Mouse (Mus musculus) hindbrain, embryonic 13.5 days (tissue): ENCODE measurements around the gene B4galt1. TPM values are rescaled to one million over a fixed set of nuclear protein-coding genes. Genes with fewer than 3 reads are reported as not detected.

ENCODE experiments used
- ATAC-seq: fragments of 200-750 bp; cut with Nextera tagmentation; 2 replicates; pipeline ENCODE4 v1.8.0; 2017; ENCODE audit warnings: moderate TSS enrichment; ENCODE audit not compliant: low FRiP score
- H3K27ac ChIP-seq: fragments of 300-500 bp; sonication (generic); 2 replicates; pipeline ENCODE4 v1.5.1; 2015; ENCODE audit warnings: inconsistent platforms, mild to moderate bottlenecking, moderate library complexity
- H3K27me3 ChIP-seq: fragments of 300-500 bp; sonication (generic); 2 replicates; pipeline ENCODE4 v1.6.1; 2015; ENCODE audit warnings: mild to moderate bottlenecking, inconsistent platforms
- H3K36me3 ChIP-seq: fragments of 300-500 bp; sonication (generic); 2 replicates; pipeline ENCODE4 v1.6.1; 2015; ENCODE audit warnings: mild to moderate bottlenecking, inconsistent platforms
- H3K4me1 ChIP-seq: fragments of 300-500 bp; sonication (generic); replicated peaks from 2 replicates; pipeline ENCODE4 v1.6.1; 2015; ENCODE audit warnings: inconsistent platforms
- H3K4me2 ChIP-seq: fragments of 300-500 bp; sonication (generic); 2 replicates; pipeline ENCODE4 v1.6.1; 2015; ENCODE audit warnings: inconsistent platforms, mild to moderate bottlenecking, moderate library complexity
- H3K4me3 ChIP-seq: fragments of 300-500 bp; sonication (generic); 2 replicates; pipeline ENCODE4 v1.5.1; 2015; ENCODE audit warnings: mild to moderate bottlenecking, inconsistent platforms
- H3K9ac ChIP-seq: fragments of 300-500 bp; sonication (generic); 2 replicates; pipeline ENCODE4 v1.6.1; 2015; ENCODE audit warnings: mild to moderate bottlenecking, inconsistent platforms
- H3K9me3 ChIP-seq: fragments of 300-500 bp; sonication (generic); 2 replicates; pipeline ENCODE4 v1.6.1; 2016; ENCODE audit warnings: inconsistent platforms
- WGBS: fragments of 180-500 bp; shearing (Covaris S2); methylation state at CpG from one replicate; pipeline ENCODE4 v1.1.7; 2015; 5-methylcytosine and 5-hydroxymethylcytosine counted together
- polyA plus RNA-seq: library from polyadenylated mRNA; unstranded; fragments of >200 nt; fragmentation: Nextera tagmentation; extraction: Ambion mirVana; gene quantifications from 2 replicates; pipeline ENCODE4 v1.2.1, GENCODE M21; 2015

The B4galt1 gene
- polyA plus RNA-seq, 1 experiment from 2014 or later = 9.6 TPM

DNA sequence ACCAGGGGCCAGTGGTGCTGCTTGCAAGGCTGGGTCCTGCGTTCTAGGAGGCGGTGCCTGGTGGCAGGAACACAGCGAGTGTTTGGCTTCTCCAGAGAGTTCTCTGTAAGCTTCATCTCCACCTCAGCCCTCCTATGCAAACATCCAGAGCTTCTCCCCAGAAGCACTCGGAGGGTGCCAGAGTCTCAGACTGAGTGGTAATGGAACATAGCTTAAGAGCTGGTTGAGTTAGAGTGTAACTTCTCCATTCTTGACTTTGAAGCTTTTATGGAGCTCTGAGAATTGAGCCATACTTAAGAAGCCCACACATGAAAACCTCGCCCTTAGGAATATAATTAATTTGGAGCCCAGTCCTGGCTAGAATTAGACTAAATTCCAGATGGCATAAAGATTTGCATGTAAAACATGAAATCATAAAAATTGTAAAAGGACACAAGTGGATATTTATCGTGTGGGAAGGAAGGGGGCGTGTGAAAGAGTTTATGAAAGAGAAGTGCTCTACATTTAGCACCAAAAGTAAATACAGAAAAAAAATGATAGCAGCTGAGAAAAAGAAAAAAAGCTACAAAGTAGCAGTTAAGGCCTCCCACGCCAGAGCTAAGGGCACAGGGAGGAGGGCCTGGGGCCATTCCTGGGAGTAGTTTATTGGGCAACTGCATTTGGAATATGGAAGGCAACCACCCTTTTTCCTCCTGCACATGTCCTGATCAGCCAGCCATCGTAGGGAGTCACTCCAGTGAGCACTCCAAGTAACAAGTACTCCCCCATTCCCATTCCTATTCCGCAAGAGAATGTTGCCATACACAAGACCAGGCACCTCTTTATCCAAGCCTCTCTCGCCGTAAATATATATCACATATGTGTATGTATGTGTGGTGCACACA lies 30.7 kb upstream of the B4galt1 start:
- WGBS = 91% methylated on average over 12 of the region's 12 CpGs
- no peak for ATAC-seq

GRCm38 (mm10) chr4:40883200-40883599 lies 29.4 kb upstream of the B4galt1 start:
- no peaks in the 10 kb centered on the region for H3K4me1 ChIP-seq

More for the DNA sequence above, 30.7 kb upstream of the B4galt1 start:
- Histone ChIP-seq H3K9ac (no peak overlapping the region), H3K4me1 (no peaks in the 10 kb centered on the region), H3K4me3 (no peak overlapping the region), H3K9me3 (no peaks in the 10 kb centered on the region), H3K27ac (no peak overlapping the region), H3K4me2 (no peak overlapping the region), H3K27me3 (no peaks in the 10 kb centered on the region), H3K36me3 (no peaks in the 10 kb centered on the region)

DNA sequence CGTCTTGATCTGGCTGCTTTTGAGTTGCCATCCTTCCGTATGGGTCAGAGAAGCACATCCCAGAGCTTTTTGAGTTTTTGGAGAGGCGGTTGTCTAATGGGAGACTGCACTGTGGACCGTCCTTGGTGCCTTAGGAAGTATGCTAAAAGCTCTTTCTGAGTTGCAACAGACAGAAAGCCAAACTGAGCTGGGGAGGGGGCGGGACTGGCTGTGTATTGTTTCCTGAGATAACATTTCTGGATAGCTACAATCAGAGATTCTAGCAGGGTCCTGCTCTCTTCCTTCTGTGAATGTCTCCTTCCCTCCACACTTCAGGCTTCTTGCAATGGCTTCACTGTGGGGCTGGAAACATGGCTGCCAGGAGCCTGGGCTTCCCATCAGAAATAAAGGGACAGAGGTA lies 23.7 kb upstream of the B4galt1 start:
- H3K9me3 ChIP-seq = no peaks in the 10 kb centered on the region
- no peak overlapping the region for H3K9ac ChIP-seq
- H3K27me3 ChIP-seq = no peaks in the 10 kb centered on the region
- H3K4me2 ChIP-seq = no peak overlapping the region
- WGBS = 88% methylated on average over 5 of the region's 5 CpGs
- no peak for ATAC-seq
- H3K4me1 ChIP-seq = peaks cover 23% of the 10 kb centered on the region
- no peak overlapping the region for H3K4me3 ChIP-seq
- H3K27ac ChIP-seq = 0 out of 2 replicates have a peak overlapping the region, but pooled peaks have one; percentile 35
- H3K36me3 ChIP-seq = no peaks in the 10 kb centered on the region

More at GRCm38 (mm10) chr4:40883200-40883599, 29.4 kb upstream of the B4galt1 start:
- no peaks in the 10 kb centered on the region for H3K27me3 ChIP-seq
- no peaks in the 10 kb centered on the region for H3K36me3 ChIP-seq
- no peak for ATAC-seq
- H3K27ac ChIP-seq = no peak overlapping the region
- WGBS = 84% methylated on average over 10 of the region's 10 CpGs
- H3K4me3 ChIP-seq = no peak overlapping the region
- H3K9me3 ChIP-seq = no peaks in the 10 kb centered on the region
- H3K4me2 ChIP-seq = no peak overlapping the region
- H3K9ac ChIP-seq = no peak overlapping the region

DNA sequence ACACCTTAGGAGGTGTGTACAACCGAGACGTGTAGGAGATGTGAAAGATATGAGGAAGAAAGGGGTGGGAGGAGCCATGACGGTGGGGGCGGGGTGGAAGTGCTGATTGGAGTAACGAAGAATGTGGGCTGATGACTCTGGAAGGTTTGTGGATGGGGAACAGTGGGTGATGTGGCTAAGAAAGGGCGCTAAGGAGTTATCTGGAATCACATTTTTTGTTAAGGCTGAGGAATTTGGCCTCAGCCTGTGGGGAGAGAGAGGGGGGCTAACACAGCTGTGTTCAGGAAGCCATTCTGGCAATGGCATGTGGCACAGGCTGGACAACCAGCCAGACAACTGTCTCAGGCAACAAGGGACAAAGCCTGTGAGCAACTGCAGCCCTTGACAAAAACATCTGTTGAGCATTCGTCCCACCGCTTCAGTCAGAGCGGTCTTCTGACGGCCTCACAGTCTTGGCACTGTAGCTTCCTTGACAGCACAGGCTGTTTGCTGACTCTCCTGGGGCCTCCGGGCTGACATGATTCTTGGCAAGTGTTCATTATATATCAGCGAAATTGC lies 23.1 kb upstream of the B4galt1 start:
- Histone ChIP-seq H3K27me3 (no peaks in the 10 kb centered on the region), H3K4me1 (peaks cover 23% of the 10 kb centered on the region), H3K4me3 (no peak overlapping the region), H3K9me3 (no peaks in the 10 kb centered on the region), H3K9ac (no peak overlapping the region), H3K27ac (no peak overlapping the region; the same call in 1 of the 2 replicates), H3K4me2 (peak overlapping the region; percentile 23; the same call in 1 of the 2 replicates), H3K36me3 (no peaks in the 10 kb centered on the region)
- 40% methylated on average over 12 of the region's 12 CpGs for WGBS
- ATAC-seq = peak; percentile 67

DNA sequence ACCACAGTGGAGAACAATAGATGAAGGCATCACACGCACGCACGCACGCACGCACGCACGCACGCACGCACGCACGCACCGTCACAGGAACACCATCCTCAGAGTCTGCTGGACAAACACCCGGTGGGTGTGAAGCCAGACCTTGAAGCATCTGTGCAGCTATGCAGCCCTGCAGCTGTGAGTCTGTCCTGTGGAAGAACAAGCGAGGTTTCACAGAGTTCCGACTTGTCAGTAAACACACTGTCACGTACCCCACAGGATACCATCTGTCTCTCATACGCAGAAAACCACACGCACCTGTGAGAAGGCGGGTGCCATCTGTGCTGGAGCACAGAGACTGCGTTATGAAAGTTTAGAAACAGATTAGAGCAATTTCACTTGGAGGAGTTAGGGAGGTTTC lies 22.0 kb upstream of the B4galt1 start:
- H3K27me3 ChIP-seq = no peaks in the 10 kb centered on the region
- 0 out of 2 replicates have a peak, but pooled peaks have one; percentile 23 for ATAC-seq

DNA sequence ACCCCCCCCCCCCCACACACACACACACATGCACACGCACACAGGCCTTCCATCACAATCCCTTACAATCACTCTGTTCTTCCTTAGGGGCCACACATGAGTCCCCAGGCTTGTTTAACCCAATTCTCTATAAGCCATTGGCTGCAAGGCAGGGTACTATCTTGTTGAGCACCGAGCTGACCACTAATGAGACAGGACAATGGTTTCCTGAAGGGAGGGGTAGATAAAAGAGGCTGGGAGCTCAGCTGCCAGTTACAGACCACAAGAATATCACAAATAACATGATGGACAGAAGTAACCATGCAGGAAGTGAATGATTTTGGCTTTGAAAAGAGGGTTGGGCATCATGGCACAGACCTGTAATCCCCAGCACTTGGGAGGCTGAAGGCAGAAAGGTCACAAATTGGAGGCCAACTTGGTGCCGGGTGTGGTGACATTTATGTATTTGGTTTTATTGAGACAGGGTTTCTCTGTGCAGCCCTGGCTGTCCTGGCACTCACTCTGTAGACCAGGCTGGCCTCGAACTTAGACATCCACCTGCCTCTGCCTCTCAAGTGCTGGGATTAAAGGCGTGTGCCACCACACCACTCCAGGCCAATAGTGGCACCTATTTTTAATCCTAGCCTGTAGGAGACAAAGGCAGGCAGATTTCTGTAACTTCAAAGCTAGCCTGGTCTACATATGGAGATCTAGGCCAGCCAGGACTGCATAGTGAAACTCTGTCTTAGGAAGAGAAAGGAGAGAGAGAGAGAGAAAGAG lies 21.2 kb upstream of the B4galt1 start:
- Histone ChIP-seq H3K4me3 (no peak overlapping the region), H3K27me3 (no peaks in the 10 kb centered on the region), H3K4me1 (peaks cover 23% of the 10 kb centered on the region), H3K9me3 (no peaks in the 10 kb centered on the region), H3K27ac (no peak overlapping the region), H3K9ac (no peak overlapping the region), H3K36me3 (no peaks in the 10 kb centered on the region), H3K4me2 (no peak overlapping the region)
- ATAC-seq = no peak
- 81% methylated on average over 5 of the region's 5 CpGs for WGBS

More for the DNA sequence above, 22.0 kb upstream of the B4galt1 start:
- Histone ChIP-seq H3K9ac (no peak overlapping the region), H3K4me2 (no peak overlapping the region), H3K27ac (no peak overlapping the region), H3K4me1 (peaks cover 23% of the 10 kb centered on the region), H3K4me3 (no peak overlapping the region), H3K36me3 (no peaks in the 10 kb centered on the region), H3K9me3 (no peaks in the 10 kb centered on the region)
- 92% methylated on average over 20 of the region's 20 CpGs for WGBS

- H3K27ac ChIP-seq = no peak overlapping the region
- H3K4me3 ChIP-seq = no peak overlapping the region
- peaks cover 23% of the 10 kb centered on the region for H3K4me1 ChIP-seq
- WGBS = 57% methylated on average over 6 of the region's 6 CpGs
- no peaks in the 10 kb centered on the region for H3K36me3 ChIP-seq
- no peaks in the 10 kb centered on the region for H3K9me3 ChIP-seq
- no peak overlapping the region for H3K9ac ChIP-seq
- no peak overlapping the region for H3K4me2 ChIP-seq
- H3K27me3 ChIP-seq = no peaks in the 10 kb centered on the region
- no peak for ATAC-seq
Observed at GRCm38 (mm10) chr4:40874151-40874600, 20.4 kb upstream of the B4galt1 start.

DNA sequence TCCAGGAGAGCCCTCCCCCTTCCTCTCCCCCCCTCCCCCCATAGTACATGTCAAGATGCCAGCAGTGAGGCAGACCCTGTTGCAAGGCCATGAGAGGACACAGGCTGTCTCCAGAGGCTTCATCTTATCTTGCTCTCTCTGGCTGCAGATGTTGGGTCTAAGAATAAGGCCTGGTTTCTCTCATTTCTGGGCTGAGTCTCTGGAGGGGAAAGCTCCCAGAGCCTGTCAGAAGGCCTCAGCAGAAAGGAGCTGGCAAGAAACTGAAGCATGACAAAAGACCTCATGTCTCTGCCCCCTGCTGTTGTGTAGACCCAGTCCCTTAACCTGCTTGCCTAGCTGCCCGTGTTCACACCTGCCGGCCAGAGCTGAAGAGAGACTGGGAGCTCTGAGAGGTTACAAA lies 19.5 kb upstream of the B4galt1 start:
- Histone ChIP-seq H3K27me3 (no peaks in the 10 kb centered on the region), H3K9ac (no peak overlapping the region), H3K4me2 (no peak overlapping the region), H3K9me3 (no peaks in the 10 kb centered on the region), H3K4me3 (no peak overlapping the region), H3K27ac (no peak overlapping the region), H3K4me1 (peaks cover 23% of the 10 kb centered on the region), H3K36me3 (no peaks in the 10 kb centered on the region)
- 76% methylated on average over 2 of the region's 2 CpGs for WGBS
- ATAC-seq = no peak

GRCm38 (mm10) chr4:40872129-40872528 lies 18.3 kb upstream of the B4galt1 start:
- 91% methylated on average over 3 of the region's 3 CpGs for WGBS
- no peak for ATAC-seq
- no peak overlapping the region for H3K4me2 ChIP-seq

DNA sequence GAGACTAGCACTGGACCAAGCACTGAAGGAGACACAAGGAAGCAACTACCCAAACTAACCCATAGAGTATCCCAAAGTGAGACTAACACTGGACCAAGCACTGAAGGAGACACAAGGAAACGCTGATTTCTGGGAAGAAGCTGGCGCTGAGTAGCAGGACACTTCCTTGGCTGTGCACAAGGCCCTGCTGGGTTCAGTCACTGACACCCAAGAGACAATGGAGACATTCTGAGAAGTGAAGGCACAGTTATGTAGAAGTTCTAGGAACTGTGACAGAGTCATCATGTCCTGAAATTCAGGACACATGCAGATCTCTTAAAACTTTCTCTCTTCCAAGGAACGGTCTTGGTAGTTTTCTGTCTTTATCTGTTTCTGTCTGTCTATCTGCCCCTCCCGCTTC lies 16.4 kb upstream of the B4galt1 start:
- Histone ChIP-seq H3K4me3 (no peak overlapping the region), H3K4me1 (0 out of 2 replicates have a peak, but pooled peaks cover 5% of the 10 kb centered on the region), H3K36me3 (no peaks in the 10 kb centered on the region), H3K27me3 (no peaks in the 10 kb centered on the region), H3K27ac (no peak overlapping the region), H3K4me2 (no peak overlapping the region), H3K9ac (no peak overlapping the region), H3K9me3 (no peaks in the 10 kb centered on the region)
- ATAC-seq = no peak
- 93% methylated on average over 4 of the region's 4 CpGs for WGBS

More at GRCm38 (mm10) chr4:40872129-40872528, 18.3 kb upstream of the B4galt1 start:
- Histone ChIP-seq H3K9ac (no peak overlapping the region), H3K36me3 (no peaks in the 10 kb centered on the region), H3K27ac (no peak overlapping the region), H3K27me3 (no peaks in the 10 kb centered on the region), H3K4me1 (peaks cover 14% of the 10 kb centered on the region), H3K9me3 (no peaks in the 10 kb centered on the region), H3K4me3 (no peak overlapping the region)

DNA sequence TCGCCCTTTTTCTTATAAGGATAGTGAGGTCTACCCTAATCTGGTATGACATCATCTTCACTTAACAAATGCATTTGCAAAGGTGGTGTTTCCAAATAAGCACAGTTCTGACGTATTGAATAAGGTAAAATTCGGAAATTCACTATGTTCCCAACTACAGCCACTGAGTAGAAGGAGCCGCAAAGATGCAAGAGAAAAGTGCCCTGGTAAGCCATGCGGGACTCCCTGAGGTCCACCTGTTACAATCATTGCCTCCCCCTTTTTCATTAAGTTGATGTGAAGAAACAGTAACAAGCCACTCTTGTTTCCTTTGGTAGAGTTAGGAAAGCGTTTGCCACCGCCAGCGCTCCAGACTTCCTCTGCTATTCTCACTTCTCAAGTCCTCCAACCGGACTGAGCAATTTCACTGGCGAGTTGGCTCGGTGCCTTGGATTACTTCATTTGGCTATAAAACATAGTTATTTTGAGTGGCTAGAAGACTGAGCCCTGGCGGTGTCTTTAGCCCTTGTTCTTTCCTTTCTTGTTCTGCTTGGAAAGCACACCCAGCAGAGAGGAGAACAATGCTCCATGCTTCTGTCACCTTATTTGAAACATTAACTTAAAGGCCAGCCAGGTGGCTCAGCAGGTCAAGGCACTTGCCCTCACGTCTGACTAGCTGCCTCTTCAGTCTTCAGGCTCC lies 14.9 kb upstream of the B4galt1 start:
- H3K4me3 ChIP-seq = no peak overlapping the region
- no peak overlapping the region for H3K4me2 ChIP-seq
- ATAC-seq = no peak
- no peaks in the 10 kb centered on the region for H3K36me3 ChIP-seq
- H3K9me3 ChIP-seq = no peaks in the 10 kb centered on the region
- H3K27me3 ChIP-seq = no peaks in the 10 kb centered on the region
- H3K27ac ChIP-seq = no peak overlapping the region
- no peak overlapping the region for H3K9ac ChIP-seq
- 74% methylated on average over 13 of the region's 13 CpGs for WGBS
- 0 out of 2 replicates have a peak, but pooled peaks cover under 1% of the 10 kb centered on the region for H3K4me1 ChIP-seq

- no peak for ATAC-seq
- WGBS = 97% methylated on average over 12 of the region's 12 CpGs
- H3K36me3 ChIP-seq = no peaks in the 10 kb centered on the region
Observed at GRCm38 (mm10) chr4:40864361-40864760, 10.6 kb upstream of the B4galt1 start.

More at GRCm38 (mm10) chr4:40864361-40864760, 10.6 kb upstream of the B4galt1 start:
- H3K4me3 ChIP-seq = no peak overlapping the region
- H3K9ac ChIP-seq = no peak overlapping the region
- H3K4me1 ChIP-seq = no peaks in the 10 kb centered on the region
- H3K27me3 ChIP-seq = no peaks in the 10 kb centered on the region
- H3K9me3 ChIP-seq = no peaks in the 10 kb centered on the region
- H3K4me2 ChIP-seq = no peak overlapping the region
- no peak overlapping the region for H3K27ac ChIP-seq
